Mouse (Mus musculus) heart, adult 8-10 months (tissue): ENCODE measurements around the gene Gm9918. TPM values are rescaled to one million over a fixed set of nuclear protein-coding genes. Genes with fewer than 3 reads are reported as not detected.
A peak's percentile ranks its signal among the peaks of the same experiment; 100 is the strongest.

Experiments used
- DNase-seq: peaks from one replicate; pipeline ENCODE4 v3.0.0; 2022; ENCODE audit warnings: low spot score
- total RNA-seq, 4 experiments: library from RNA; stranded (reverse); gene quantifications; 2 replicates each; pipeline ENCODE4 v1.2.4; 2022

Gene Gm9918
- total RNA-seq, 4 experiments from 2014 or later, result not detected

DNA sequence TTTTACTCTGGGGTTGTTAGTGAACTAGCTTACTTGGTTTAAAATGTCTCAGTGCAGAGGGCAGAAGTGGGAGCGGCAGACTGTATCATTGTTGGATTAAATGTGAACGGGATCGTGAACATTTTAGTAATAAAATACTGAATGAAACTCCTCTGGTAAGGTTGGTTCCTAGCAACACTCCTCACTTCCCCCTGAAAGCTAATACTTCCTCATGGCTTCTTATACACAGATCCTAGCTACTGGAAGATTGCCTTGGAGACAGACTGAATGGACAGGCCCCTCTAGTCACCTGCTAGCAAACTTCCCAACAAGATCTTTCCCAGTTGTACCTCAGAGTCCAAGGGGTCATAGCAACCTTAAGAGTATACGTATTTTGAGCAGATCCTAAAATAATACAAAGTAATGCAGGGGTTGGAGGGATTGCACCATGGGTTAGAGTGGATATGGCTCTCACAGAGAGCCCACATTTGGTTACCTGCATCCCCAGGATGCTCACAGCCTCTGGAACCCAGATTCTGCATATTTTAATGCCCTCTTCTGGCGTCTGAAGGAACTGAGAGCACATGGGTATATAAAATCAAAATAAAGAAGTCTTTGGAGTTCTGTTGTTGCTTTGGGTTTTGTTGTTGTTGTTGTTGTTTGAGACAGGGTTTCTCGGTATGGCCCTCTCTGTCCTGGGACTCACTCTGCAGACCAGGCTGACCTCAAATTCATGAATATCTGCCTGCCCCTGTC, 3.8 kb downstream of the Gm9918 start:
- no peak for DNase-seq

DNA sequence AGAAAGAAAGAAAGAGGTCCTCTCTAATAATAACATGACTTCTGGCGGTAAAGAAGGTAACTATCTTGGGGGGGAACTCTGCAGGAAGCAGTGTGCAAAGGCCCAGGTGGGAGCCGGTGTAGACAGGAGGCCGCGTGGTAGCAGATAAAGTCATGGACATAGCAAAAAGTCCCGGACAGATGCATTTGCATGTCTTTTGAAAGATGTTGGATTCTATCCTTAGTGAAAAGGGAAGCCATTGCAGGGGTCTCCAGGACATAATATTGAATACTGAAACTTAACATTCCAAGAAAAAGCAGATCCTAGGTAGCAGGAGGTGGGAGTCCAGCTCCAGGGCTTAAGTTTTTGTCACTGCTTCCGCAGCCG, 8.3 kb downstream of the Gm9918 start:
- DNase-seq, result no peak

DNA sequence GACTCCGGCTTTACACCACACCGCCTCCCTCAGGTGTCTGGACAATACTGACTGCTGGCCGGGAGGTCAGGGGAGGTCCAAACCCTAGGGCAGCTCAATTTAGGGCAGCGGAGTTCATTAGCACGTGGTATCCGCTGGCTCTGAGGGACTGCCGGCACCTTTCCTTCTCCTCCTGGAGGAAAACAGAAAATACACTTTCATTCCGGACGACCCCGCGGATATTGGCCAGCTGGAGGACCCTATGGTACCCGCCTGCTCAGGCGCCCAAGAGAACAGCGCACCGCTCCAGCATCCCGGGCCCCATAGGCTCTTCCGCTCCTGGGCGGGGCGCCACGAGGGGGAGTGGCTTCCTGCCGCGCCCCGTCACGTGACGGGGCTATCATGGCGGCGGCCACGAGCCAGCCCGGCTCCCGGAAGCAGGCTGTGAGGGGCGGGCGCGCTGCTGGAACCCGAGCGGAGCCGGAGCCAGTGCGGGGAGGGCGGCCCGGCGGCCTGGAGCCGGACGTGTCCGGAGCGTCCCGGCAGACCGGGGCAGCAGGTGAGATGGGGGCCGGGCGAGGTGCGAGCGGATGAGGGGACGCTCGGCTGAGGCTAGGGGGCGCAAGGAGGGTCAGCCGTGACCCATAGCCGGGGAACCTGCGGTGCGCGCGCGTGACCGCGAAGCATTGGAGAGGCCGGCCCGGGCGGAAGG, 8.9 kb downstream of the Gm9918 start, which contains the start of gene Mfsd5:
Gene Mfsd5 (plus strand): TSS at position 363 of the 691 bp plus-strand sequence.
- peak; percentile 74 for DNase-seq

DNA sequence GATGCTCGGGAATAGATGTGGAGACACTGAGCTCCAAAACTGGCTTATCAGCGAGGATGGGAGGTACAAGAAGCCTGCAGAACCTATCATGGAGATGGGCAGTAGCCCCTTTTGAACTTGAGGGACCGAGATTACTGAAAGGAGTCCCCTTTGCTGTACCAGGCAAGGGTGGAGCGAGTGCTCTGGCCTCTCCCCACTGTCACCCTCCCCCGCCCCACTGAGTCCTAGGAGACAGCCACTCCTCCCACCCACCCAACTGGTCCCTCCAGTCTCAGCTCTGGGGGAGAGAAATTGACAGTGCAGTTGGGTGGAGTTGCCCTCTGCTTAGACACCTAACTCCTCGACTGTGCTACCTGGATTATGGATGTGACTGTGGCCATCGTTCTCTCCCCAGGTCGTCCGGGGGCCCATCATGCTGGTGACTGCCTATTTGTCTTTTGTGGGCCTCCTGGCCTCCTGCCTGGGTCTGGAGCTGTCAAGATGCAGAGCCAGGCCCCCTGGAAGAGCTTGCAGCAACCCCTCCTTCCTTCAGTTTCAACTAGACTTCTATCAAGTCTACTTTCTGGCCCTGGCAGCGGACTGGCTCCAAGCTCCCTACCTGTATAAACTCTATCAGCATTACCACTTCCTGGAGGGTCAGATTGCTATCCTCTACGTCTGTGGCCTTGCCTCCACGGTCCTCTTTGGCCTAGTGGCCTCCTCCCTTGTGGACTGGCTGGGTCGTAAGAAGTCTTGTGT, 9.6 kb downstream of the Gm9918 start:
- DNase-seq, result no peak

DNA sequence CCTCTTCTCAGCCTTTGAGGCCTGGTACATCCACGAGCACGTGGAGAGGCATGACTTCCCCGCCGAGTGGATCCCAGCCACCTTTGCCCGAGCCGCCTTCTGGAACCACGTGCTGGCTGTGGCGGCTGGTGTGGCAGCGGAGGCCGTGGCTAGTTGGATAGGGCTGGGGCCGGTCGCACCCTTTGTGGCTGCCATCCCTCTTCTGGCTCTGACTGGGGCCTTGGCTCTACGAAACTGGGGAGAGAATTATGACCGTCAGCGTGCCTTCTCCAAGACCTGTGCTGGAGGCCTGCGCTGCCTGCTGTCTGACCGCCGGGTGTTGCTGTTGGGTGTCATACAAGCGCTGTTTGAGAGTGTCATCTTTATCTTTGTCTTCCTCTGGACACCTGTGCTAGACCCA, 10.3 kb downstream of the Gm9918 start:
- no peak for DNase-seq

DNA sequence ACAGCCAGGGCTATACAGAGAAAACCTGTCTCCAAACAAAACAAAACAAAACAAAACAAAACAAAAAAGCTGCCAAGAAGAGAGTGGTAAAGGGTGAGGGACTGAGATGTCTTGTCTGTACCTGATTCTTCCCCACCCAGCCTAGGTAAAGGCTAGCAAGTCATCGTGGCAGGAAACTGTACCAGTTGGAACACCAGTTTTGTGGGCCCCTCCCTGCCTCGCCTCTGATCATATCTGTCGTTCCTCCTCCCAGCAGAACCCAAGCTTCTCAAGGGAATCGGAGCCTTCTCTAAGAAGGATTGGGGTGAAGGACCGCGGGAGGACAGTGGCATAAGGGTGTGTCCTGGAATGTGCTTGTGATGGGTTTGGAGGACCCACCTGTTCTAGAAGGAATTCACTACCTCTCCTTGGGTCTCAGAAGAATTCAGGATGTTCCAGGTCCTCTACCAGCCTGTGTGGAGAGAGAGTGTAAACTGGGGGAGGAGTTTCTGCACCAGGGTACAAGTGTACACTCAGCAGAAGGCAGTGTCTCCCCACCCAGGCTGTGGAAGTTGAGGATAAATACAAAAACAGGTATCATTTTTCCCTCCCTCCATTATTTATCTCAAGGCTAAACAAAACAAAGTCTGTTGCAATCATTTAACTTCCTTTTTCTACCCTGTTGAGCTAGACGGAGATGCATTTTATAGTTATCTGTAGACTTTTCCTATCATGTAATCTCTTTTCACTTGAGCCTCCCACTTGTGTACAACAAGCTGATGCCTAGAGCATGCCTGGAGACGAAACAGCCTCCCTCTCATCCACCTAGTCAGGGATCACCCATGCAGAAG, 12.3 kb downstream of the Gm9918 start:
- no peak for DNase-seq

DNA sequence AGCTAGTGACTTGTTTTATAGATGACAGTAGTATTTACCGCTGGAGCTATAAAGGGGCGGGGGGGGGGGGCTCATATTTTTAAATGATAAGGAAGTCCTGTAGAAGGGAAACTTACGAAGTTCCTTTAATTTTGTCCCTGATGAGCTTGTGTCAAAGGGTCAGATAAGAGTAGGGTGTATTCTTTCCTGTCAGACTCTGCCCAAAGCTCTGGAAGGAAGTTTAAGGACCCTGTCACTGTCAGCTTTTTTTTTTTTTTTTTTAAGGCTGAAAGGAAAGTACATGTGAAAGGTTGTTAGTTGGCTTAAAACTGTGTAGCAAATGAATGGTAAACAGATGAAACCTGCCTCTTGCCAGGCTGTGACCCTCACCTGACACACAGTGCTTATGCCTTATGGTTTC, 13.3 kb downstream of the Gm9918 start:
- DNase-seq, result no peak

DNA sequence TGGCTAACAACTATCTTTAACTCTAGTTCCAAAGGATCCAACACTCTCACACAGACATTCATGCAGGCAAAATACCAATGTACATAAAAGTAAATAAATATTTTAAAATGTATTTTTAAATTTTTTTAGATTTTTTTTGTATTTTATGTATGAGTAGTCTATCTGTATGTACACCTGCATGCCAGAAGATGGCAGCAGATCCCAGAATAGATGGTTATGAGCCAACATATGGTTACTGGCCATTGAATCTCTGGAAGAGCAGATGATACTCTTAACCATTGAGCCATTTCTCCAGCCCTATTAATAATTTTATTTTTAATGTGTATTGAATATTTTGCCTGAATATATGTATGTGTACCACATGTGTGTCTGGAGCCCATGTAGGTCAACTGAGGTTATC, 17.0 kb downstream of the Gm9918 start:
- peak; percentile 40 for DNase-seq

DNA sequence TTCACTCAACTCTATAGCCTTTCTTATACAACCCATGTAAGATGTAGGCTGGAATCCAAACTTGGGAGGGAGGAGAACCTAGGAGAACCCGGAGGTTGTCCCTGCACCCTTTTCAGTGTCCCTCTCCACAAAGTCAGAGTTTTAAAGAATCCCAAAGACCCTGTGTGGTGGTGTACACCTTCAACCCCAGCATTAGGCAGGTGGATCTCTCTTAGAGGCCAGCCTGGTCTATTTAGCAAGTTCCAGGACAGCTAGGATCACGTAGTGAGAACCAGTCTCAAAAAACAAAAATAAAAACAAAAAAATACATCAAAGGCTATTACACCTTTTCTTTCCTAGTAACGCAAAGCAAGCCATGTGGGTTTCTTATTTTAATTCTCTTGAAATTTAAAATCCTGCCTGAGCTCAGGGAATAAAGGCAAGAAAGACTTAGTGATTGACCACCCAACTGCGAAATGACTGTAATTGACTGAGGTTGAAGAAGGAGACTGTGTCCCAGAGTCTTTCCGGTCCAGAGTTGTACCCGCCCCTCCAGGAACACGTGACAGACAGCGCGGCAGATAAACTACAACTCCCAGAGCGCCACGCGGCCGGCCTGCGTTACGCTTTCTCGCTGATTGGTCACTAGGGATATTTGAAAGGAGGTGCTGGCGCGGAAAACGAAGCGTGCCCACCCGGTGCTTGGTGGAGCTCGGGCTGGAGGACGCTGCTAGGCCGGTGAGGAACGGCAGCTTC, 25.4 kb downstream of the Gm9918 start, which contains the start of gene Espl1:
Gene Espl1 (plus strand): TSS at position 634 of the 735 bp plus-strand sequence.
- DNase-seq, result peak; percentile 96

DNA sequence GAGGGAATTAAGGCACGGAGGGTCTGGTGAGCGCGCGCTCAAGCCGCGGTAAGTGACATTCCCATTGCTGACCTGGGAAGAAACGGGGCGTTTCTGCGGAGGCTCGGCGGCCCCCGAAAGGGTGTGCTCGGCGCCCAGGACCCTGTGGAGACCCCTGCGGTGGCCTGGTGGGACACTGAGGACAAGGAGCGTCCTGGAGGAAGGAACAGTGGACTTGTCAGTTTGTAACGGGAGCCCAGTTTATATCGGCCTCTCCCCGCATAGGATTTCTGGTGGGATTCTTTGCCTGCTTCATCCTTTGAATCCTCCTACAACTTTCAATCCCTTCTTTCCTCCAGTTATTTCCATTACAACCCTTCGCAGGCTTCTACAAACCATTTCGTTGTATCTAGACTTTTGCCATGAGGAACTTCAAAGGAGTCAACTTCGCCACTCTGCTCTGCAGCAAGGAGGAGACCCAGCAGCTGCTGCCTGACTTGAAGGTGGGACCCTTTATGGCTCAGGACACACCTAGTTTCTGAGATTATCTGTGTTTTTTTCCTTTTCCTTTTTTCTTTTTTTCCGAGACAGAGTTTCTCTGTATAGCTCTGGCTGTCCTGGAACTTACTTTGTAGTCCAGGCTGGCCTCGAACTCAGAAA, 26.1 kb downstream of the Gm9918 start:
- DNase-seq, result no peak

DNA sequence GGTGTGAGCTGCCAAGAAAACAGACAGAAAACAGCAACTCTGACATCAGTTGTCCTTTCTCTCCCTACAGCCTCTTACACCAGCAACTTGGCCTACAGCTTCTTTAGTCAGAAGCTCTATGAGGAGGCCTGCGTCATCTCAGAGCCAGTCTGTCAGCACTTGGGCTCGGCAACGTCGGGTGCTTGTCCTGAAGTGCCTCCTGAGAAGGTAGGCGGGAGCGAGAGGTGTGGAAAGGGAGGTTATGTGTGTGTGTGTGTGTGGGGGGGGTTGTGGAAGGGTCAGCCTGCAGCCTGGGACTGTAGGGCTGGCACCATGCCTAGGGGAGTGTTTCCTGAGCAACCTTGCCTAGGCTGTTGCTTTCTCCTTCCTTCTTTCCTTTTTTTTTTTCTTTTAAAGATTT, 32.2 kb downstream of the Gm9918 start:
- no peak for DNase-seq

DNA sequence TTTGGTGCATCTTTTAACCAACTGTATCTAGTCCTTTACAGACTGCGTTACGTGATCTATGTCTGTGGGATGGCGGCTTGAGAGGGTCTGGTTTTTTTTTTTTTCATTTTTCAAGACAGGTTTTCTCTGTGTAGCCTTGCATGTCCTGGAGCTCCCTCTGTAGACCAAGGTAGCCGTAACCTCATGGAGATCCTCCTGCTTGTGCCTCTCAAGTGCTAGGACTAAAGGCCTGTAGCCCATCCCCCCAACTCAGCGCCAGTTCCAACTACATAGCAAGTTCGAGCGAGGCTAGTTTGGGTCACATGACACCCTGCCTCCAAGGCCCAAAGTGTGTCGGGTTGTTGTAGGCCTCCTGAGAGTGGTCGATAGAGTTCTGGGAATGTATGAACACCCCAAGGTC, 38.4 kb downstream of the Gm9918 start:
- no peak for DNase-seq

DNA sequence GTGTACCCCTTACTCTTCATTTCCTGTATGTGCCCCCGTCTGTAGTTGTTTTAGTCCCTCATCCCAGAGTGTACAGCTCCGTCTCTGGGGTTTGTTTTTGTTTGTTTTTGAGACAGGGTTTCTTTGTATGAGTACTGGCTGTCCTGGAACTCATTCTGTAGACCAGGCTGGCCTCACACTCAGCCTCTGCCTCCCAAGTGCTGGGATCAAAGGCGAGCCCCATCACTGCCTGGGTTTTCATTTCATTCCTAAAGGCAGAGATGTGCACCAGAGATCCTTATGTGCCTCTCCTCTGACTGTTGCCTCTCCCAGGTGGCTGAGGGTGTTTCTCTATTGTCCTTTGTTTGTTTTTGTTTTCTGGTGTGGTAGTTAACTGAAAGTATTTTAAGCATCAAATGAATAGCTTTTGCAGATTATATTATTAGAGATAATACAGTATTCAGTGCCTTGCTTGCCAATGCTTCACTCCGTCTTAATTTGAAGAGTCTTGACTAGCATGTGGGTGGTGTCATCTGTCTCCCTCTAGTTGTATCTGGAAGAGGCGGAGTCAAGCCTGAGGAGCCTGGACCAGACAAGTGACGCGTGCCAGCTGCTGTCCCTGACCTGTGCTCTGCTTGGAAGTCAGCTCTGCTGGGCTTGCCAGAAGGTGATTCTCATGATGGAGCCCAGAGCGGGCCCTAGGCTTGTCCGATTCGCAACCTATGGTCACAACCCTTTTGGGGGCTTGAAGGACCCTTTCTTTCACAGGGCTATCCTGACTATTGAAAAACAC, 39.9 kb downstream of the Gm9918 start:
- DNase-seq, result peak; percentile 65

DNA sequence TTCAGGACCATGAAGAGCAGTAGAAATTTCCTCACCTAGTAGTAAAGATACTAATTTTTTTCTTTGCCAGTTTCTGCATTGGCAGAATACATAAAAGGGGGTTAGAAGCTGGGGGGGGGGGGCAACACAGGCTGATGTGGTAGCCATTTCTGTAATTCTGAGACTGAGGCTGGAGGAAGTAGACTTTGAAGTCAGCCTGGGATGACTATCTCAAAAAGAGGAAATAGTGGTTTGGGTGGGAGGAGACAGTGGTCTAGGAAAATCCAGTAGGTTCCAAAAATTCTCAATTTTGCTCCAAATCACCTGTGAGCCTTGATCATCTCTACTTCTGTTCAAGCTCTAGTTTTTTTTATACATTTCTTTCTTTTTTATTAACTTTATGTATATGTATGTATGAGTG, 41.1 kb downstream of the Gm9918 start:
- no peak for DNase-seq

DNA sequence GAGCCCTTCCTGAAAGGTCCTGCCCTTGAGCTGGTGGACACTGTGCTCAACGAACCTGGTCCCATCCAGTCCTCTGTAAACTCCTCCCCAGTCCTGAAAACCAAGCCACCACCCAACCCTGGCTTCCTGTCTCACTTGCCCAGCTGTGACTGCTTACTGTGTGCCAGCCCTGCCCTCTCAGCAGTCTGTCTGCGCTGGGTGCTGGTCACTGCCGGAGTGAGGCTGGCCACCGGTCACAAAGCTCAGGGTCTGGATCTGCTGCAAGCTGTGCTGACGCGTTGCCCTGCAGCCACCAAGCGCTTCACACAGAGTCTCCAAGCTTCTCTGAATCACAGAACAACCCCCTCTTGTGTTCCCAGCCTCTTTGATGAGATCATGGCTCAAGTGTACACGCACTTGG, 44.9 kb downstream of the Gm9918 start:
- DNase-seq, result peak; percentile 37

DNA sequence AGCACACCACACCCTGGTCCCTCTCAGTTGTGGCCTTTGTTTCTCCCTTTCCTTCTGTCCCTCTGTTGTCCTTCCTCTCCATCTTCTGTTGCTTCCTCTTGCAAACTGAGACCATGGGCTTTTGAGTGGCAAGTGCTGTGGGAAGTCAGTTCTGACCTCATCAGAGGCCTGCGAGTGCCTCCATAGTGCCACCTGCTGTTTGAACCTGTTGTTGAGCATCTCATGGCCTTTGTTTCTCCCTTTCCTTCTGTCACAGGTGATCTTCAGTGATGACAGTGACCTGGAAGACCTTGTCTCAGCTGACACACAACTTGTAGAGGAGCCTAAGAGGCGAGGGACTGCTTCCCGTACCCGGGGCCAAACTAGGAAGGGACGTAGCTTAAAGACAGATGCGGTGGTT, 45.9 kb downstream of the Gm9918 start:
- peak; percentile 75 for DNase-seq
